In the genomic region with DNA sequence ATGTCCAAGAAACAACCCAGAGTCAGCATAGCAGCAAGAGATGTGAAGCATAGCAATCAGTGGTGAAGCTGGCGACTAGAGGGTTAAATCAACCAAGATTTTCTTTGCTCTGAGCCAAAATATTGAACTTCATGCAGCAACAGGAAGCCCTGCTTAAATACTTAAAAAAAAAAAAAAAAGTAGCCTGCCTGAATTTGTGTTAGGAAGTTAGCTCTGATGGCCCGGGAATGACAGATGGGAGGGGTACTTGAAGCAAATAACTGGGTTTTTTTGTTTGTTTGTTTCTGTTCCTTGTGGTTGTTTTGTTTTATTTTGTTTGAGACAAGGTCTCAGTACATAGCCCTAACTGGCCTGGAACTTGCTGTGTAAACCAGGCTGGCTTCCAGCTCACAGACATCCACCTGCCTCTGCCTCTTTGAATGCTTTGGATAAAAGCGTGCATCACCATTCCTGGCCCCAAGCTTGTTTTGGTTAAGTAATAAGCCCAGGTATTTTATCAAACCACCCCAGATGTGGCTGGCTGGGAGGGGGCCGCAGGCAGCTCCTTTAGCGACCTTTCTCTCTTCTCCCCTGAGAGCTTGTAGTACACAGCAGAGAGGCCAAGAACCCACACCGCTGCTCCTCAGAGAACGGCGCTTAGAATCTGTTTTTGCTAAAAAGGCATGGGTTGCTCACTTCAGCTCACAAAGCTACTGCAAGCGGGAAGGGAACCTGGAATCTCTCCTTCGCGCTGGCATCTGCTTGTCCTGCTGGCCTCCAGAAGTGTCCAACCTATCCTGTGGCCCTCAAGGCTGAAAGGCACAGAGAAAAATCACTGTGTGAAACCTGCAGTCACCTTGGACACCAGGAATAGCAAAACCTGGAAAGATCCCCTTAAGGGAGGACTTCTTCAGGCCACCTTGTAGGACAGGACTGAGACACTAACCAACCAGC, we compare ENCODE assay signal across 13 mouse cellular contexts. TPM values are rescaled to one million over a fixed set of nuclear protein-coding genes. Genes with fewer than 3 reads are reported as not detected.
DNase-seq lines count a peak whose midpoint lies in the region; ATAC-seq lines count a peak whose summit lies in the region.
"Had no signal": no experiment of that assay in that cellular context is flagged by ENCODE, and none has a peak within 500 bp of the region (broad histone marks: within the 10 kb centered on the region; RNA-seq: fewer than 3 reads in every experiment).

No protein-coding gene starts in this region.

- WGBS in forebrain, embryonic 10.5 days = 85% methylated on average over 11 of the region's 11 CpGs
- WGBS in forebrain, embryonic 16.5 days = 88% methylated on average over 11 of the region's 11 CpGs
- 77% methylated on average over 11 of the region's 11 CpGs for WGBS in limb, embryonic 15.5 days
- WGBS in limb, embryonic 10.5 days = 84% methylated on average over 11 of the region's 11 CpGs

- peaks cover 7% of the 10 kb centered on the region; the same call in 1 of the 2 replicates for H3K4me1 ChIP-seq in forebrain, embryonic 10.5 days
- H3K4me1 ChIP-seq in forebrain, embryonic 16.5 days (replicated peaks; ENCODE audit: control insufficient read depth, insufficient read depth, low read length) = no peaks in the 10 kb centered on the region
- H3K4me1 ChIP-seq in limb, embryonic 15.5 days = peaks cover 6% of the 10 kb centered on the region; the same call in 1 of the 2 replicates
- no peaks in the 10 kb centered on the region for H3K4me1 ChIP-seq in limb, embryonic 10.5 days
- H3K4me1 ChIP-seq: limb, embryonic 13.5 days; midbrain, embryonic 12.5 days had no signal

- no peak overlapping the region for H3K4me3 ChIP-seq in forebrain, embryonic 10.5 days
- H3K4me3 ChIP-seq in forebrain, embryonic 16.5 days (replicated peaks; ENCODE audit: low read length) = no peak overlapping the region
- H3K4me3 ChIP-seq in limb, embryonic 15.5 days = no peak overlapping the region
- H3K4me3 ChIP-seq in limb, embryonic 10.5 days = no peak overlapping the region
- H3K4me3 ChIP-seq: limb, embryonic 13.5 days; midbrain, embryonic 12.5 days had no signal

- peak overlapping the region; percentile 16; the same call in 1 of the 2 replicates for H3K27ac ChIP-seq in forebrain, embryonic 10.5 days
- H3K27ac ChIP-seq in forebrain, embryonic 16.5 days (ENCODE audit: low read length) = no peak overlapping the region
- H3K27ac ChIP-seq in limb, embryonic 15.5 days = 0 out of 2 replicates have a peak overlapping the region, but pooled peaks have one; percentile 11
- no peak overlapping the region for H3K27ac ChIP-seq in limb, embryonic 10.5 days
- H3K27ac ChIP-seq: limb, embryonic 13.5 days; midbrain, embryonic 12.5 days had no signal

- no peak for ATAC-seq in forebrain, embryonic 16.5 days
- ATAC-seq in limb, embryonic 15.5 days (ENCODE audit: insufficient number of reproducible peaks, low FRiP score, low TSS enrichment, low read depth) = no peak

- H3K9ac ChIP-seq in forebrain, embryonic 16.5 days (replicated peaks; ENCODE audit: low read depth, low read length) = no peak overlapping the region
- H3K9ac ChIP-seq in limb, embryonic 15.5 days = no peak overlapping the region
- H3K9ac ChIP-seq: limb, embryonic 13.5 days; midbrain, embryonic 12.5 days had no signal

- H3K4me2 ChIP-seq in forebrain, embryonic 16.5 days (ENCODE audit: low read length) = no peak overlapping the region
- H3K4me2 ChIP-seq in limb, embryonic 15.5 days = no peak overlapping the region
- H3K4me2 ChIP-seq: limb, embryonic 13.5 days; midbrain, embryonic 12.5 days had no signal

- no peaks in the 10 kb centered on the region for H3K27me3 ChIP-seq in forebrain, embryonic 10.5 days (ENCODE audit: poor library complexity, severe bottlenecking)
- H3K27me3 ChIP-seq in forebrain, embryonic 16.5 days (replicated peaks; ENCODE audit: control insufficient read depth, insufficient read depth, low read length) = no peaks in the 10 kb centered on the region
- H3K27me3 ChIP-seq in limb, embryonic 15.5 days = no peaks in the 10 kb centered on the region
- H3K27me3 ChIP-seq in limb, embryonic 10.5 days (ENCODE audit: low read depth, poor library complexity, severe bottlenecking) = no peaks in the 10 kb centered on the region
- H3K27me3 ChIP-seq: limb, embryonic 13.5 days; midbrain, embryonic 12.5 days had no signal

- H3K36me3 ChIP-seq in forebrain, embryonic 10.5 days (replicated peaks) = no peaks in the 10 kb centered on the region
- no peaks in the 10 kb centered on the region for H3K36me3 ChIP-seq in forebrain, embryonic 16.5 days (ENCODE audit: control insufficient read depth, insufficient read depth)
- H3K36me3 ChIP-seq in limb, embryonic 15.5 days = no peaks in the 10 kb centered on the region
- H3K36me3 ChIP-seq in limb, embryonic 10.5 days = no peaks in the 10 kb centered on the region
- H3K36me3 ChIP-seq: limb, embryonic 13.5 days; midbrain, embryonic 12.5 days had no signal

- DNase-seq in forebrain, embryonic 10.5 days (ENCODE audit: extremely low spot score, low spot score) = no peak
- DNase-seq in limb, embryonic 10.5 days (ENCODE audit: low spot score) = no peak
- peak; percentile 86 for DNase-seq in liver
- peak; percentile 74 to 82 for DNase-seq in spleen, postnatal 4 days (ENCODE audit: low spot score in 2 of 2)
- no peak for DNase-seq in adrenal gland, postnatal 25 days
- DNase-seq in testis, postnatal 10 days (ENCODE audit: low spot score) = no peak
- DNase-seq: gastrocnemius, postnatal 14 days; kidney, adult 11 months; layer of hippocampus, adult 9-11 months had no signal

- no peaks in the 10 kb centered on the region for H3K9me3 ChIP-seq in forebrain, embryonic 10.5 days
- H3K9me3 ChIP-seq in forebrain, embryonic 16.5 days (ENCODE audit: control insufficient read depth, low read length) = no peaks in the 10 kb centered on the region
- no peaks in the 10 kb centered on the region for H3K9me3 ChIP-seq in limb, embryonic 15.5 days
- H3K9me3 ChIP-seq in limb, embryonic 10.5 days (replicated peaks) = no peaks in the 10 kb centered on the region
- H3K9me3 ChIP-seq: limb, embryonic 13.5 days; midbrain, embryonic 12.5 days had no signal

RNA-seq across cellular contexts. Expression of a gene that starts 34.0 kb away (rescaled TPM):
- polyA plus RNA-seq in forebrain, embryonic 10.5 days (2016; fragmentation: Nextera tagmentation; extraction: Ambion mirVana) = 26.3 and 28.1 TPM in 2 replicates
- polyA plus RNA-seq in forebrain, embryonic 16.5 days (2015; fragmentation: Nextera tagmentation; extraction: Ambion mirVana) = 30.7 and 32.0 TPM in 2 replicates
- polyA plus RNA-seq in limb, embryonic 15.5 days (2015; fragmentation: Nextera tagmentation; extraction: Ambion mirVana) = 28.3 and 32.6 TPM in 2 replicates
- 25.0 and 27.7 TPM in 2 replicates for polyA plus RNA-seq in limb, embryonic 10.5 days (2016; fragmentation: Nextera tagmentation; extraction: Ambion mirVana)
- 143 and 151 TPM in 2 replicates for total RNA-seq in adrenal gland, postnatal 25 days (2021)

Comparison
In these comparisons a context has a peak if more than half of its experiments do, and no peak if none do; other contexts are left out.
1. H3K27ac ChIP-seq: peak in forebrain, embryonic 10.5 days (single experiment) and limb, embryonic 15.5 days (single experiment); none in forebrain, embryonic 16.5 days (single experiment) and limb, embryonic 10.5 days (single experiment).
2. DNase-seq: peak in liver (single experiment) and spleen, postnatal 4 days (2 of 2); none in forebrain, embryonic 10.5 days (single experiment), limb, embryonic 10.5 days (single experiment), adrenal gland, postnatal 25 days (single experiment) and testis, postnatal 10 days (single experiment).